Mouse (Mus musculus): ENCODE data around the gene Slc12a9.

DNA sequence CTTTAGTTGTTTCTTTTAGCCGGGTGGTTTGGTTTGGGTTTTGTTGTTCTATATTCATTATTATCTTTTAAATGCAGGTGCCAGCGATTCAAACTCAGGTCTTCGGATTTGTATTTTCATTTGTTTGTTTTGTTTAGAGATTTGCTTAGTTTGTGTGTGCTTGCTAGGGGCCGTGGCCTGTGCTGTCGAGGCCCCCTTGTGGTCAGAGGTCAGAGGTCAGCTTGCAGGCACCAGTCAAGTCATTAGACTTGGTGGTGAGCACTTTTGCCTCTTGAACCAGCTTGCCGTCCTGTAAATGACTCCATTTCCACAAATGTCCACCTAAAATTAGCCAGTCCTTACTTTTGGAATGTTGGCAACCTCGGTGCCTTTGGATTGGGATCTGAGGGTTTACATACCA lies 25.0 kb upstream of the Slc12a9 start:
- TF ChIP-seq GATA2 (IDR thresholded peaks at IDR 0.05; ENCODE audit: borderline replicate concordance, low read depth, low read length) (no peak), CTCF (IDR thresholded peaks at IDR 0.05; ENCODE audit: low read depth, low read length) (no peak), TAL1 (conservative IDR thresholded peaks at IDR 0.05; ENCODE audit: low read depth, low read length) (no peak), GATA1 (IDR thresholded peaks at IDR 0.05; ENCODE audit: borderline replicate concordance, low read length) (no peak), POLR2AphosphoS5 (IDR thresholded peaks at IDR 0.05; ENCODE audit: insufficient replicate concordance, low read depth, low read length) (no peak)

Measured in G1E (cell line).